Mouse (Mus musculus) megakaryocyte, embryonic 14.5 days (primary cell): ENCODE data around the gene Ankrd28.

Experiments used
- FLI1 ChIP-seq: IDR thresholded peaks from 2 replicates; pipeline ENCODE4 v1.6.1; 2012; ENCODE audit warnings: low read length, inconsistent platforms, mixed read lengths
- GATA1 ChIP-seq: IDR thresholded peaks from 3 replicates; pipeline ENCODE4 v1.6.1; 2012; ENCODE audit warnings: mixed read lengths, low read length, inconsistent platforms, borderline replicate concordance

DNA sequence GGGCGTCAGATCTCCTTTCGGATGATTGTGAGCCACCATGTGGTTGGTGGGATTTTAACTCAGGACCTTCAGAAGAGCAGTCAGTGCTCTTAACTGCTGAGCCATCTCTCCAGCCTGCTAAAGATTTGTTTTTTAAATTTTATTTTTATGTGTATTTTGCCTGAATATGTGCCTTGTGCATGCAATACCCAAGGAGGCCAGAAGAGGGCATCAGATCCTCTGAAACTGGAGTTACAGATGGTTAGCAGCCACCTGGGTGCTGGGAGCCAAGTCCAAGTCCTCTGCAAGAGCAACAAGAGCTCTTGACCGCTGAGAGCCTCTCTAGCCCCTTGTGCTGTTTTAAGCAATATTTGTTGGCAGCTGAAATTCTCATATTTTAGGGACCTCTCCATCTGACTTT, 180.1 kb downstream of the Ankrd28 start:
- TF ChIP-seq GATA1 (no peak), FLI1 (no peak)
